Mouse (Mus musculus) activated CD4-positive, CD25-positive, alpha-beta regulatory T cell, adult 4 months (primary cell): ENCODE results near the gene Dyrk1a. TPM values are rescaled to one million over a fixed set of nuclear protein-coding genes. Genes with fewer than 3 reads are reported as not detected.

Experiments used
- ATAC-seq: one replicate; pipeline ENCODE4 v1.8.0; 2017
- polyA plus RNA-seq, 2 experiments: library from polyadenylated mRNA; unstranded; fragments of 100-300 nt; shearing (Covaris generic); gene quantifications; one replicate each; pipeline ENCODE4 v1.2.1; 2017

The Dyrk1a gene
- polyA plus RNA-seq, 2 experiments from 2014 or later, result 19.2 to 25.6 TPM

GRCm38 (mm10) chr16:94720476-94721153 is 150.8 kb downstream of the Dyrk1a start:
- no peak for ATAC-seq

- no peak for ATAC-seq
Measured at GRCm38 (mm10) chr16:94721549-94722006, 151.8 kb downstream of the Dyrk1a start.

DNA sequence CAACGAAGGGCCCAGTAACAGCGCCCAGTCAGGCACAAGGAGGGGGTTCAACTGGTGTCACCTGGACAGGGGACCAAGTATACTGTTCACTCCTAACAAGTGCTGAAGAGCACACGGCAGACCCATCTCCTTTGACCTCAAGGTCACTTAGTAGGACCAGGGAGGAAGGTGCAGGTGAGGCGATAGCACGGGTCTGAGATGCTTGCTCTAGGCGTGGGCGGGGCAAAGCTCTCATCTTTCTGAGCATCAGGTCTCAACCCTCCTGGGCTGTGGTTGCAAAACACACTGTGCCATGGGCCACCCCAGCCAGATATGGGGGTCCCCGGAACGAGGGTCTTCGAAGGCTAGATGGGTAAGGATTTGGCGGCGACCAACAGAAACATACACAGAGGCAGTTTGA is 153.1 kb downstream of the Dyrk1a start:
- no peak for ATAC-seq

- peak; percentile 91 for ATAC-seq
Measured at GRCm38 (mm10) chr16:94724061-94724596, 154.3 kb downstream of the Dyrk1a start.

DNA sequence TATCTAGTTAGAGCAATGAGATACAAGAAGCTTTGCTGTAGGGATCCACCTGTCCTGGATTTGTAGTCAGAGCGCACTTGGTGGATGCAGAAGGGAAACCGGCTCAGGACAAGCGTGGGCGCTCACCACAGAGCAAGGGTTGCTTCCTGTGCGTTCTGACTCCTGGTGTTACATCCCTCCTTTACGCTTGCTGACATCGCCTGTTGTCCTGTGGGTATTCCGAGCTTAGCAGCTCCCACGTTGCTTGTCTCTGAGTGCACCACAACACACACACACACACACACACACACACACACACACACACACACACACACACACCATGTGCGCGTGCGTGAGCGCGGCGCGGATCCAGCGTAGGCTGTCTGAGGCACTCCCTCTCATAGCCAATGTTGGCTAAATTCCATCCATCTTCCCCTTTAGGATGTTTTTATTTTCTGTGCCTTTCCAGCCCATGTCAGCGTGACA is 155.0 kb downstream of the Dyrk1a start:
- peak; percentile 73 for ATAC-seq

DNA sequence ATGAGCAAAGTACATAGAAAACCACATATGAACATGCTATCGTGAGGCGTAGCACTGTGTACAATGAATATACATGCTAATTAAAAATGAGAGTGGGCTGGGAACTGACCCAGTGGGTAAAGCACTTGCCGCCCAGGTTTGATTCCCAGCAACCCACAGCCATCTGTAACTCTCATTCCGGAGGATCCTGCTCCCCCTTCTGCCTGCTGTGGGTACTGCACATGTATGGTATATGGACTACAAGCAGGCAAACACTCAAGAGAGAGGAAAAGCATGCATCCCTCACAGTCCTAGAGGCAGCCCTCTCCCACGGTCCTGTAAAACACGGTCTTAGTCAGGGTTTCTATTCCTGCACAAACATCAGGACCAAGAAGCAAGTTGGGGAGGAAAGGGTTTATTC is 159.4 kb downstream of the Dyrk1a start:
- ATAC-seq, result no peak

DNA sequence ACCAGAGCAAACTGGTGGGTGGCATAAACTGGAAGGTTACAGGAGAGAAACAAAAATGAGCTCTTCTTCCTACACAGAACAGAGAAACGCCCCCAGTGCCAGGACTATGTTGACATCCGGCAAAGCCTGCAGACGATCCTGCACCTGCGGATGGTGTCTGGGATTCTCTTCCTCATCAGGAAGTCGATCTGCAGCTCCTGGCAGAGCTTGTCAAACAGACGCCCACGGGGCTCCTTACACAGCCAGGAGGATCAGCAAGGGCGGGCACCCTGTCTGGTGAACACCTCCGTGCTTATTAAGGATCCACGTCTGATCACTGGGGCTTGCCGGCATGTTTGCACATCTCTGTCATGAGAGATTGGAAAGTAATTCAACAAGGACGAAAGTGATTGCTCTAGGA is 161.2 kb downstream of the Dyrk1a start:
- ATAC-seq, result no peak

DNA sequence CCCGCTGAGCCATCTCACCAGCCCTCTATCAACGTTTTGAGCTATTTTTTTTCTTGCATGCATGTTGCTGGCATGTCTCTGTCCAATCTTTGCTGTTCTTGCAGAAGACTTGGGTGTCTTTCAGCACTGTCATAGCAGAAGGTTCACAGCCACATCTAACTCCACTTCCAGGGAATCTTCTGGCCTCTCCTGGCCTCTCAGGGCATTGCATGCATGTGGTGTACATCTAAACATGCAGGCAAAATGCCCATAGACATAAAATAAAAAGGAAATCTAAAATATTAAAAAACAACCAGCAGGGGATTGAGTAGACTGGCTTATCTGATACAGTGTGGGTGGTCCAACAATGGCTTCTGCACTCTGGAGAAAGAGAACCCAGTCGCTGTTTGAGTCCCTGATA is 165.7 kb downstream of the Dyrk1a start:
- no peak for ATAC-seq

DNA sequence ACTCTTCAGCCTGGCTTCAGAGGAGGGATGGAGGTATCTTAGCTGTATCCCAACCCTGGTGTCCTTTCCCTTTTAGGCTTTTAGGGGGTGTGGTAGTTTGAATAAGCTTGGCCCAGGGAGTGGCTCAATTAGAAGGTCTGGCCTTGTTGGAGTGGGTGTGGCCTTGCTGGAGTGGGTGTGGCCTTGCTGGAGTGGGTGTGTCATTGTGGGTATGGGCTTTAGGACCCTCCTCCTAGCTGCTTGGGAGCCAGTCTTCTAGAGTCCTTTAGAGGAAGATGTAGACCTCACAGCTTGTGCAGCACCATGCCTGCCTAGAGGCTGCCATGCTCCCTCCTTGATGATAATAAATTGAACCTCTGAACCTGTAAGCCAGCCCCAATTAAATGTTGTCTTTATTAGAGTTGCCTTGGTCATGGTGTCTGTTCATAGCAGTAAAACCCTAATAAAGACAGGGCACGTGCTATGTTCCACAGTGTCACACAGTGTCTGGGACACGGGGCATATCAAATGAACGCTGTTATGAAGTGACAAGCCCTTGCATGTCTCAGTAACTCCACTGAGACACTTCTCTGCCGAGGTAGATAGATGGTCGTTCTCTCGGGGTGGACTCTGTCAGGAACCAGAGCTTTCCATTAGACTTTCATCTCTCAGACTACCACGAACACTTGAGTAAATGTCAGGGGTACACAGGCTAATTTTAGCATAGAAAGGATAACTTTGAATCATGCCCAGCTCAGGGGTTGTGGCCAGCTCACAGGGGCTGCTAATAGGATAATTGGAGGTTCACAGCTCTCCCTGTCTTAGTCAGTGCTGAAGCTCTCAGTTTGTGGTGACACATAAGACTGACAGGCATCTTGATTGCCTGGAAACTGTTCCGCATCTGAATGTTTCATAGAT is 166.9 kb downstream of the Dyrk1a start:
- no peak for ATAC-seq

DNA sequence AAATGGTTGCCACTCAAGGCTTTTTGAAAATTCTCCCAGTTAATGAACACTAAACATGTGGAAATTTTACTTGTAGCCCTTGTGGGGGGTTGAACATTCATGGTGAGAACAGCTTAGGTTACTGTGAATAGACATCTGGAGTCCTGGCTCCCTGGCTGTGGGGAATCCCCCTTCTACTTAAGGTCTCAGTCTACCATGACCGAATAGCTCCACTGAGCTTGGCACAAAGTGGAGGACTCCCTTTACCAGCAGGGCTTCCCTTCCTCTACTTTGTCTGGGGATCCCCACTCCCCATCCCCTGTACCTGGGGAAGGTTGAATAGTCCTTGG is 167.5 kb downstream of the Dyrk1a start:
- no peak for ATAC-seq

DNA sequence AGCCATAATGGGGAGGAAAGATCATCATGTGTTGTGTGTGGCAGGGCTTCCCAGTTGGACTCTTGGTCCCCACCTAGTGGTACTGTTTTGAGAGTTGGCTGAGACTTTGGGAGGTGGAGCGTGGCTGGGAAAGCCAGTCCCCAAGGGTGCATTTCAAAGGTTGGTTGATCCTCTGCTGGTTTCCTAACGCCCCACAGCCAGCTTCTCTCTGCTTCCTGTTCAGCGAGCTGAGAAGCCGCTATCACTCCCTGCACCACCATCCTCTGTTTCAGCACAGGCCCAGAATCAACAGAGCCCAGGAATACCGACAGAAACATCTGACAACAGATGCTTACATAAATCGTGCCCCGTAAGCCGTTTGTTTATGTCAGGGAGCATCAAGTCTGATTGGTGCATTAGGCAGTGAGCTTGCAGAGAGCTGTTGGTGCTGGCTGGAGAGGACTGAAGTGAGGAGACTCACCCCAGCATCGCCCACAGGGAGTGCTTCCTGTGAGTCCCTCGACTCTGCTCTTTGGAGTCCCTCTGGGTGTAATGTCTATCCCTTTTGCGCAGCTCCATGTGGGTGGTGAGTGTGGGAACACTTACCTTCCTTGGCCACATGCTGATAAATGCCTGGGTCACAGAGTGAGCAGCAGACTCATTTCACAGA is 174.2 kb downstream of the Dyrk1a start:
- no peak for ATAC-seq

DNA sequence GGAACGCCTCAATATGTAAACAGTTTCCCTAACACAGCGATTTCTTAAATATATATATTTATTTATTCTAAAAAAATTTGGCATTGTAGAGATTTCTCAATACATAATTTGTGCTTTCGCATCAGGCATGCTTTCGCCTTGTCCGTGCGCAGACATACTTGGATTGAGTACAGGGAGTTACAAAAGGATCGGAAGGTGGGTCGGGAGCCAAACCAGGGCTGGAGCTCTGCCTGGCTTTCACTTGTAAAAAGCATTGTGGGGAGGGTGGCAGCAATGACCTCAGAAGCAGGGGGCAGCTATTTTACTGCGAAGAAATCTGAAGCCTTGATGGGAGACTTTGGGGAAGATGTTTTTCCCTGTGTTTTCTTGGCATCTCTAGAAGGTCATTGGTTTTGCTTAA is 175.2 kb downstream of the Dyrk1a start:
- no peak for ATAC-seq

Other genes starting within 250 kb of the Dyrk1a start
- gene Ripply3, start 241.6 kb upstream of the Dyrk1a start, polyA plus RNA-seq, result under 1 TPM in 1 of 2 experiments, not detected in 1; 0.36 TPM
- gene Ttc3, start 199.4 kb upstream of the Dyrk1a start, polyA plus RNA-seq, result 10 to 100 TPM; 47.7 to 53.5 TPM
- 10 to 100 TPM; 57.2 to 72.6 TPM for gene Pigp, start 198.2 kb upstream of the Dyrk1a start, polyA plus RNA-seq
- gene Vps26c, start 43.2 kb upstream of the Dyrk1a start, polyA plus RNA-seq, result 10 to 100 TPM; 78.2 to 81.7 TPM